Mouse (Mus musculus) MEL-GATA-1-ER (cell line): ENCODE data around the gene Mthfsd.

ENCODE experiments used
- DNase-seq: peaks from one replicate; pipeline ENCODE4 v3.0.0-alpha.2; 2012; ENCODE audit warnings: low read depth; ENCODE audit errors: extremely low read depth

Gene Mthfsd

GRCm38 (mm10) chr8:121088871-121089630 lies 19.1 kb downstream of the Mthfsd start:
- no peak for DNase-seq

GRCm38 (mm10) chr8:121088281-121088680 lies 19.9 kb downstream of the Mthfsd start:
- no peak for DNase-seq

- no peak for DNase-seq
Observed at GRCm38 (mm10) chr8:121086004-121086900, 21.9 kb downstream of the Mthfsd start.

GRCm38 (mm10) chr8:121085561-121085960 lies 22.6 kb downstream of the Mthfsd start:
- DNase-seq = no peak

- no peak for DNase-seq
Observed at GRCm38 (mm10) chr8:121085011-121085410, 23.2 kb downstream of the Mthfsd start.

- DNase-seq = no peak
Observed at GRCm38 (mm10) chr8:121084210-121084951, 23.8 kb downstream of the Mthfsd start, which contains the start of gene Foxf1. Foxf1 (plus strand) TSS chr8:121084386.

- DNase-seq = no peak
Observed at GRCm38 (mm10) chr8:121083936-121084209, 24.3 kb downstream of the Mthfsd start.

- no peak for DNase-seq
Observed at GRCm38 (mm10) chr8:121083093-121083935, 24.9 kb downstream of the Mthfsd start.

GRCm38 (mm10) chr8:121082218-121083092 lies 25.7 kb downstream of the Mthfsd start:
- DNase-seq = no peak

- DNase-seq = no peak
Observed at GRCm38 (mm10) chr8:121081398-121081797, 26.8 kb downstream of the Mthfsd start.

GRCm38 (mm10) chr8:121080361-121081090 lies 27.7 kb downstream of the Mthfsd start:
- DNase-seq = no peak

GRCm38 (mm10) chr8:121079944-121080343 lies 28.2 kb downstream of the Mthfsd start:
- DNase-seq = no peak

- no peak for DNase-seq
Observed at GRCm38 (mm10) chr8:121079201-121079600, 29.0 kb downstream of the Mthfsd start.

GRCm38 (mm10) chr8:121078721-121079120 lies 29.5 kb downstream of the Mthfsd start:
- no peak for DNase-seq

GRCm38 (mm10) chr8:121076555-121076954 lies 31.6 kb downstream of the Mthfsd start:
- DNase-seq = no peak

- DNase-seq = no peak
Observed at GRCm38 (mm10) chr8:121075936-121076335, 32.3 kb downstream of the Mthfsd start.

GRCm38 (mm10) chr8:121074848-121075145 lies 33.4 kb downstream of the Mthfsd start:
- no peak for DNase-seq

GRCm38 (mm10) chr8:121074108-121074847 lies 33.9 kb downstream of the Mthfsd start:
- DNase-seq = no peak
